Comparison of ENCODE assay signal across 8 mouse cellular contexts in the genomic region with DNA sequence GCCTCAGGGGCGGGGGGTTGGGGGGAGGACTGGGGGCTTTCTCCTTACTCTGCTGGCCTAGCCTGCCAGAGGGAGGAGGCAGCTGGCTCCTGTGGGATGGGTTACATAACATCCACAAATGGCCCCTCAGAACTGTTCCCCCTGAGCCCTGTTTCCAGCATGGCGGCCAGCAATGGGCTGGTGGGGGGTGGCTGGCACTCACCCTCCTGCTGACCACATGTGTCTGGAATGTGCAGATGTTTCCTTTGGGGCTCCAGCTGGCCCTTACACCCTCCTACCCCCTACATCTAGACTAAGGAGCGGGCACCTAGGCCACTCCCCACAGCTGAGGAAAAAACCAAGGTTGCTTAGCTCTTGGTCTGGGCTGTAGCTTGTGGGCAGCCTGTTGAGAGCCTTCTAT. TPM values are rescaled to one million over a fixed set of nuclear protein-coding genes. Genes with fewer than 3 reads are reported as not detected.
DNase-seq lines count a peak whose midpoint lies in the region; ATAC-seq lines count a peak whose summit lies in the region.

No protein-coding gene starts in this region.

- peak; percentile 51; the same call in 1 of the 2 replicates for ATAC-seq in hindbrain, embryonic 16.5 days

- DNase-seq in cerebellum, adult 9-11 months, result peak; percentile 54
- no peak for DNase-seq in cerebellum, adult 11 months
- DNase-seq in gastrocnemius, postnatal 25 days, result peak; percentile 79
- peak; percentile 73 for DNase-seq in lung, postnatal 10 days
- no peak for DNase-seq in urinary bladder, adult 18-20 months (ENCODE audit: low spot score in 2 of 2)
- no peak for DNase-seq in adrenal gland, adult 2 months
- DNase-seq in thymus, adult 18-20 months, result no peak

- H3K4me3 ChIP-seq in hindbrain, embryonic 16.5 days (ENCODE audit: low read length), result no peak overlapping the region

- H3K9me3 ChIP-seq in hindbrain, embryonic 16.5 days (ENCODE audit: control insufficient read depth, low read length), result no peaks in the 10 kb centered on the region

- H3K27ac ChIP-seq in hindbrain, embryonic 16.5 days (ENCODE audit: low read depth, low read length), result peak overlapping the region; percentile 62

- H3K4me1 ChIP-seq in hindbrain, embryonic 16.5 days (ENCODE audit: control insufficient read depth, insufficient read depth, low read depth, low read length), result peaks cover 12% of the 10 kb centered on the region

- WGBS in hindbrain, embryonic 16.5 days, result 58% methylated on average over 3 of the region's 3 CpGs

- no peak overlapping the region for H3K4me2 ChIP-seq in hindbrain, embryonic 16.5 days (ENCODE audit: low read length)

- no peaks in the 10 kb centered on the region for H3K27me3 ChIP-seq in hindbrain, embryonic 16.5 days (replicated peaks; ENCODE audit: control insufficient read depth, insufficient read depth, low read length)

- H3K9ac ChIP-seq in hindbrain, embryonic 16.5 days (ENCODE audit: low read depth, low read length), result no peak overlapping the region

- no peaks in the 10 kb centered on the region for H3K36me3 ChIP-seq in hindbrain, embryonic 16.5 days (ENCODE audit: control insufficient read depth, insufficient read depth, low read length)

RNA-seq across cellular contexts. Expression of a gene that starts 9.5 kb away (rescaled TPM):
- 10 to 100 TPM; 20.2 to 21.1 TPM for total RNA-seq in gastrocnemius, postnatal 25 days (2021)
- 26.8 and 29.9 TPM in 2 replicates for polyA plus RNA-seq in hindbrain, embryonic 16.5 days (2015; fragmentation: Nextera tagmentation; extraction: Ambion mirVana)
- 10 to 100 TPM; 34.3 to 40.5 TPM for total RNA-seq in adrenal gland, adult 2 months (2021)
- 73.2 and 73.3 TPM in 2 replicates for polyA plus RNA-seq in adrenal gland, adult 2 months (2012; rRNA removed)

RNA-seq across cellular contexts. Expression of a gene that starts 25.1 kb away (rescaled TPM):
- total RNA-seq in gastrocnemius, postnatal 25 days (2021), result under 1 TPM in 1 of 2 experiments, not detected in 1; 0.23 TPM
- 10.9 and 13.0 TPM in 2 replicates for polyA plus RNA-seq in hindbrain, embryonic 16.5 days (2015; fragmentation: Nextera tagmentation; extraction: Ambion mirVana)
- 1 to 10 TPM in 1 of 2 experiments, under 1 TPM in 1; 0.98 to 1.8 TPM for total RNA-seq in adrenal gland, adult 2 months (2021)
- 0.65 and 1.1 TPM in 2 replicates for polyA plus RNA-seq in adrenal gland, adult 2 months (2012; rRNA removed)

RNA-seq across cellular contexts. Expression of a gene that starts 31.4 kb away (rescaled TPM):
- total RNA-seq in gastrocnemius, postnatal 25 days (2021), result 10 to 100 TPM; 33.2 to 36.7 TPM
- polyA plus RNA-seq in hindbrain, embryonic 16.5 days (2015; fragmentation: Nextera tagmentation; extraction: Ambion mirVana), result 85.9 and 94.2 TPM in 2 replicates
- total RNA-seq in adrenal gland, adult 2 months (2021), result 100 to 1,000 TPM in 1 of 2 experiments, 10 to 100 TPM in 1; 91.4 to 105 TPM
- 152 and 167 TPM in 2 replicates for polyA plus RNA-seq in adrenal gland, adult 2 months (2012; rRNA removed)

Comparison
In these comparisons a context has a peak if more than half of its experiments do, and no peak if none do; other contexts are left out.
1. DNase-seq: peak in cerebellum, adult 9-11 months (single experiment), gastrocnemius, postnatal 25 days (single experiment) and lung, postnatal 10 days (single experiment); none in cerebellum, adult 11 months (single experiment), urinary bladder, adult 18-20 months (0 of 2), adrenal gland, adult 2 months (single experiment) and thymus, adult 18-20 months (0 of 2).